Mouse (Mus musculus): ENCODE measurements around the gene Psat1. TPM values are rescaled to one million over a fixed set of nuclear protein-coding genes. Genes with fewer than 3 reads are reported as not detected.

Psat1 gene
- 96.9 and 98.3 TPM in 2 replicates for polyA plus RNA-seq (2012; rRNA removed)

- DNase-seq (ENCODE audit: low read depth), result no peak
- TF ChIP-seq CTCF (IDR thresholded peaks at IDR 0.05; ENCODE audit: borderline replicate concordance, extremely low read depth, insufficient read depth, insufficient read length) (no peak), POLR2A (IDR thresholded peaks at IDR 0.05; ENCODE audit: borderline replicate concordance, extremely low read depth, insufficient read depth, insufficient read length, poor library complexity, severe bottlenecking) (no peak)
Measured at GRCm38 (mm10) chr19:15947237-15947636, at the start of gene Psat1. TSS of gene Psat1 (minus strand) at chr19:15947337.

GRCm38 (mm10) chr19:15990102-15990501 is 43.0 kb upstream of the Psat1 start:
- no peak for TF ChIP-seq POLR2A (IDR thresholded peaks at IDR 0.05; ENCODE audit: borderline replicate concordance, extremely low read depth, insufficient read depth, insufficient read length, poor library complexity, severe bottlenecking)
- TF ChIP-seq CTCF (IDR thresholded peaks at IDR 0.05; ENCODE audit: borderline replicate concordance, extremely low read depth, insufficient read depth, insufficient read length), result no peak
- no peak for DNase-seq (ENCODE audit: low read depth)

- no peak for DNase-seq (ENCODE audit: low read depth)
- TF ChIP-seq POLR2A (IDR thresholded peaks at IDR 0.05; ENCODE audit: borderline replicate concordance, extremely low read depth, insufficient read depth, insufficient read length, poor library complexity, severe bottlenecking) (no peak), CTCF (IDR thresholded peaks at IDR 0.05; ENCODE audit: borderline replicate concordance, extremely low read depth, insufficient read depth, insufficient read length) (no peak)
Measured at GRCm38 (mm10) chr19:15985172-15985713, 38.1 kb upstream of the Psat1 start.

GRCm38 (mm10) chr19:15984449-15985171 is 37.5 kb upstream of the Psat1 start, which contains the start of gene Cep78:
TSS of gene Cep78 (minus strand) at chr19:15984989.
- DNase-seq (ENCODE audit: low read depth), result peak; percentile 97

GRCm38 (mm10) chr19:15983739-15984344 is 36.7 kb upstream of the Psat1 start:
- peak; percentile 56 for DNase-seq (ENCODE audit: low read depth)
- no peak for TF ChIP-seq POLR2A (IDR thresholded peaks at IDR 0.05; ENCODE audit: borderline replicate concordance, extremely low read depth, insufficient read depth, insufficient read length, poor library complexity, severe bottlenecking)
- no peak for TF ChIP-seq CTCF (IDR thresholded peaks at IDR 0.05; ENCODE audit: borderline replicate concordance, extremely low read depth, insufficient read depth, insufficient read length)

More at GRCm38 (mm10) chr19:15984449-15985171, 37.5 kb upstream of the Psat1 start, which contains the start of gene Cep78:
- TF ChIP-seq POLR2A (IDR thresholded peaks at IDR 0.05; ENCODE audit: borderline replicate concordance, extremely low read depth, insufficient read depth, insufficient read length, poor library complexity, severe bottlenecking) (peak; percentile 98), CTCF (IDR thresholded peaks at IDR 0.05; ENCODE audit: borderline replicate concordance, extremely low read depth, insufficient read depth, insufficient read length) (no peak)

- TF ChIP-seq POLR2A (IDR thresholded peaks at IDR 0.05; ENCODE audit: borderline replicate concordance, extremely low read depth, insufficient read depth, insufficient read length, poor library complexity, severe bottlenecking) (no peak), CTCF (IDR thresholded peaks at IDR 0.05; ENCODE audit: borderline replicate concordance, extremely low read depth, insufficient read depth, insufficient read length) (no peak)
- DNase-seq (ENCODE audit: low read depth), result peak; percentile 53
Measured at GRCm38 (mm10) chr19:15982926-15983738, 36.0 kb upstream of the Psat1 start.

GRCm38 (mm10) chr19:15981861-15982260 is 34.7 kb upstream of the Psat1 start:
- DNase-seq (ENCODE audit: low read depth), result peak; percentile 86
- TF ChIP-seq CTCF (IDR thresholded peaks at IDR 0.05; ENCODE audit: borderline replicate concordance, extremely low read depth, insufficient read depth, insufficient read length) (peak; percentile 82), POLR2A (IDR thresholded peaks at IDR 0.05; ENCODE audit: borderline replicate concordance, extremely low read depth, insufficient read depth, insufficient read length, poor library complexity, severe bottlenecking) (no peak)

GRCm38 (mm10) chr19:15973365-15973764 is 26.2 kb upstream of the Psat1 start:
- TF ChIP-seq CTCF (IDR thresholded peaks at IDR 0.05; ENCODE audit: borderline replicate concordance, extremely low read depth, insufficient read depth, insufficient read length), result no peak
- TF ChIP-seq POLR2A (IDR thresholded peaks at IDR 0.05; ENCODE audit: borderline replicate concordance, extremely low read depth, insufficient read depth, insufficient read length, poor library complexity, severe bottlenecking), result no peak
- DNase-seq (ENCODE audit: low read depth), result no peak

GRCm38 (mm10) chr19:15965082-15965481 is 17.9 kb upstream of the Psat1 start:
- DNase-seq (ENCODE audit: low read depth), result peak; percentile 75
- TF ChIP-seq CTCF (IDR thresholded peaks at IDR 0.05; ENCODE audit: borderline replicate concordance, extremely low read depth, insufficient read depth, insufficient read length) (peak; percentile 73), POLR2A (IDR thresholded peaks at IDR 0.05; ENCODE audit: borderline replicate concordance, extremely low read depth, insufficient read depth, insufficient read length, poor library complexity, severe bottlenecking) (no peak)

GRCm38 (mm10) chr19:15964533-15964932 is 17.4 kb upstream of the Psat1 start:
- no peak for DNase-seq (ENCODE audit: low read depth)
- TF ChIP-seq CTCF (IDR thresholded peaks at IDR 0.05; ENCODE audit: borderline replicate concordance, extremely low read depth, insufficient read depth, insufficient read length) (no peak), POLR2A (IDR thresholded peaks at IDR 0.05; ENCODE audit: borderline replicate concordance, extremely low read depth, insufficient read depth, insufficient read length, poor library complexity, severe bottlenecking) (no peak)

All from brain, embryonic 14.5 days (tissue).